Mouse (Mus musculus) kidney, embryonic 16.5 days (tissue): ENCODE results near the gene Mrnip. TPM values are rescaled to one million over a fixed set of nuclear protein-coding genes. Genes with fewer than 3 reads are reported as not detected.

Experiments used
- ATAC-seq: fragments of 200-750 bp; cut with Nextera tagmentation; 2 replicates; pipeline ENCODE4 v1.8.0; 2017; ENCODE audit warnings: moderate TSS enrichment; ENCODE audit not compliant: low FRiP score, low TSS enrichment
- H3K27ac ChIP-seq: fragments of 300-500 bp; sonication (generic); 2 replicates; pipeline ENCODE4 v1.5.1; 2014; ENCODE audit warnings: low read length
- H3K27me3 ChIP-seq: fragments of 300-500 bp; sonication (generic); 2 replicates; pipeline ENCODE4 v1.6.1; 2014; ENCODE audit warnings: low read length, control low read depth, mixed read lengths; ENCODE audit not compliant: insufficient read depth
- H3K36me3 ChIP-seq: fragments of 300-500 bp; sonication (generic); 2 replicates; pipeline ENCODE4 v1.6.1; 2014; ENCODE audit warnings: low read length, control low read depth, mixed read lengths; ENCODE audit not compliant: insufficient read depth
- H3K4me1 ChIP-seq: fragments of 300-500 bp; sonication (generic); 2 replicates; pipeline ENCODE4 v1.6.1; 2014; ENCODE audit warnings: low read length, control low read depth, mixed read lengths; ENCODE audit not compliant: insufficient read depth
- H3K4me2 ChIP-seq: fragments of 300-500 bp; sonication (generic); replicated peaks from 2 replicates; pipeline ENCODE4 v1.6.1; 2014; ENCODE audit warnings: low read depth, low read length
- H3K4me3 ChIP-seq: fragments of 300-500 bp; sonication (generic); 2 replicates; pipeline ENCODE4 v1.5.1; 2014; ENCODE audit warnings: mild to moderate bottlenecking, low read length
- H3K9ac ChIP-seq: fragments of 300-500 bp; sonication (generic); replicated peaks from 2 replicates; pipeline ENCODE4 v1.6.1; 2014; ENCODE audit warnings: low read length
- H3K9me3 ChIP-seq: fragments of 300-500 bp; sonication (generic); 2 replicates; pipeline ENCODE4 v1.6.1; 2016; ENCODE audit warnings: low read length, control low read depth
- WGBS: fragments of 180-500 bp; shearing (Covaris S2); extraction: QIAGEN DNeasy Blood & Tissue Kit; methylation state at CpG from one replicate; pipeline ENCODE4 v1.1.7; 2014; 5-methylcytosine and 5-hydroxymethylcytosine counted together
- polyA plus RNA-seq: library from polyadenylated mRNA; unstranded; fragments of >200 nt; fragmentation: Nextera tagmentation; extraction: Ambion mirVana; gene quantifications from 2 replicates; pipeline ENCODE4 v1.2.1, GENCODE M21; 2015

Gene Mrnip
- polyA plus RNA-seq, 1 experiment from 2014 or later = 21.7 TPM

- no peak overlapping the region for H3K9ac ChIP-seq
- no peaks in the 10 kb centered on the region for H3K36me3 ChIP-seq
- H3K27ac ChIP-seq = peak overlapping the region; percentile 20; the same call in 1 of the 2 replicates
- H3K9me3 ChIP-seq = no peaks in the 10 kb centered on the region
- H3K4me3 ChIP-seq = no peak overlapping the region
- no peak overlapping the region for H3K4me2 ChIP-seq
- peak; percentile 40; the same call in 1 of the 2 replicates for ATAC-seq
- peaks cover 28% of the 10 kb centered on the region for H3K4me1 ChIP-seq
- no peaks in the 10 kb centered on the region for H3K27me3 ChIP-seq
- WGBS = 47% methylated on average over 4 of the region's 4 CpGs
These were observed 43.6 kb downstream of the Mrnip start for GRCm38 (mm10) chr11:50217811-50218210.

DNA sequence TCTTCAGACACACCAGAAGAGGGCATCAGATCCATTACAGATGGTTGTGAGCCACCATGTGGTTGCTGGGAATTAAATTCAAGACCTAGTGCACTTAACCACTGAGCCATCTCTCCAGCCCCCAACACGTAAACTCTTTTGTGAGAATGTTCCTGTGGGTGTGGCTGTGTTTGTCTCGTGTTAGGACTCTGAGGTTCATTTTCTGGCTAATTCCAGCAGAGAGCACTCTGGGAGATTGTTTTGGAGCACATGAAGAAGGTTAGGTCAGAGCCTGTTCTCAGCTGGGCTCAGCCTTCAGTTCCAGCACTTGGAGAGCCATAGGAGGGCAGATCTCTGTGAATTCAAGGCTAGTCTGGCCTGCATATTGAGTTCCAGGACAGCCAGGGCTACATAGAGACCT lies 45.6 kb downstream of the Mrnip start:
- Histone ChIP-seq H3K27me3 (no peaks in the 10 kb centered on the region), H3K27ac (no peak overlapping the region), H3K4me1 (peaks cover 32% of the 10 kb centered on the region), H3K9ac (no peak overlapping the region), H3K4me3 (no peak overlapping the region), H3K9me3 (no peaks in the 10 kb centered on the region), H3K36me3 (no peaks in the 10 kb centered on the region), H3K4me2 (no peak overlapping the region)
- ATAC-seq = no peak
- WGBS = 53% methylated on average over 2 of the region's 2 CpGs

DNA sequence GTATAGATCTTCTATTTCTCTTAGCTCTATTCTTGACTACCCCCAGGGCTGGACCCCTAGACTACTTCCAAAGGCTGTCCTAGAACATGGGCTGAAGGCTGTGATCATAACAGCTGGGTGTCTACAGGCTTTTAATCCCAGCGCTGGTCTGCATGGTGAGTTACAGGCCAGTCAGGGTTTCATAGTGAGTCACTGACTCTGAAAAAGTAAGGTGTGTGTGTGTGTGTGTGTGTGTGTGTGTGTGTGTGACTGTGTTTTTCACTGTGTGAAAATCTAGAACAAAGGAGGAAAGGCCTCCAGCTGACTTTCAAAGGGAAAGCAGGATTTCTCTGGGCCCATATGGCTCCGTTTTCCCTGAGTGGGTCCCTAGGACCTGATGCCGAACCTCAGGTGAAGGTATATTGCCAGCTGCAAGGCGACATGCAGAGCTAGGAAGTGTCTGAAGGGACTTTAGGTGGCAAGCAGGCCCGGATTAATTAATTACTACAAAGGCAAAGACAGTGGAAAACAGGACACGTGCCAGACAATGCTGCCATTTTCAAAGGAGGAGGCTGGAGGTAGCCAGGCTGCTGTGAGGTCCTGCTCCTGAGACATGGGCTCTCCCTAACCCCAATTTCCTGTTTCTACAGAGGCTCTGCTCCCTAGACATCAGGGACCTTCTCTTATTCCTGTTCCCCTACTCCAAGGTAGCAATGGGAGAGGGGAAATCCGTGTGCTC lies 48.5 kb downstream of the Mrnip start:
- ATAC-seq = no peak
- peak overlapping the region; percentile 18; the same call in 1 of the 2 replicates for H3K9ac ChIP-seq
- H3K4me1 ChIP-seq = peaks cover 36% of the 10 kb centered on the region
- H3K27ac ChIP-seq = peak overlapping the region; percentile 36; the same call in 1 of the 2 replicates
- H3K36me3 ChIP-seq = no peaks in the 10 kb centered on the region
- 60% methylated on average over 7 of the region's 7 CpGs for WGBS
- H3K9me3 ChIP-seq = no peaks in the 10 kb centered on the region
- no peaks in the 10 kb centered on the region for H3K27me3 ChIP-seq
- no peak overlapping the region for H3K4me3 ChIP-seq
- H3K4me2 ChIP-seq = no peak overlapping the region

- no peaks in the 10 kb centered on the region for H3K9me3 ChIP-seq
- H3K4me2 ChIP-seq = peak overlapping the region; percentile 93
- H3K36me3 ChIP-seq = no peaks in the 10 kb centered on the region
- peak overlapping the region; percentile 87 for H3K4me3 ChIP-seq
- H3K4me1 ChIP-seq = peaks cover 42% of the 10 kb centered on the region
- ATAC-seq = no peak
- H3K27ac ChIP-seq = peak overlapping the region; percentile 85
- H3K9ac ChIP-seq = peak overlapping the region; percentile 97
- WGBS = 6% methylated on average over 17 of the region's 17 CpGs
- no peaks in the 10 kb centered on the region for H3K27me3 ChIP-seq
These were observed 49.8 kb downstream of the Mrnip start for GRCm38 (mm10) chr11:50223783-50224662.

DNA sequence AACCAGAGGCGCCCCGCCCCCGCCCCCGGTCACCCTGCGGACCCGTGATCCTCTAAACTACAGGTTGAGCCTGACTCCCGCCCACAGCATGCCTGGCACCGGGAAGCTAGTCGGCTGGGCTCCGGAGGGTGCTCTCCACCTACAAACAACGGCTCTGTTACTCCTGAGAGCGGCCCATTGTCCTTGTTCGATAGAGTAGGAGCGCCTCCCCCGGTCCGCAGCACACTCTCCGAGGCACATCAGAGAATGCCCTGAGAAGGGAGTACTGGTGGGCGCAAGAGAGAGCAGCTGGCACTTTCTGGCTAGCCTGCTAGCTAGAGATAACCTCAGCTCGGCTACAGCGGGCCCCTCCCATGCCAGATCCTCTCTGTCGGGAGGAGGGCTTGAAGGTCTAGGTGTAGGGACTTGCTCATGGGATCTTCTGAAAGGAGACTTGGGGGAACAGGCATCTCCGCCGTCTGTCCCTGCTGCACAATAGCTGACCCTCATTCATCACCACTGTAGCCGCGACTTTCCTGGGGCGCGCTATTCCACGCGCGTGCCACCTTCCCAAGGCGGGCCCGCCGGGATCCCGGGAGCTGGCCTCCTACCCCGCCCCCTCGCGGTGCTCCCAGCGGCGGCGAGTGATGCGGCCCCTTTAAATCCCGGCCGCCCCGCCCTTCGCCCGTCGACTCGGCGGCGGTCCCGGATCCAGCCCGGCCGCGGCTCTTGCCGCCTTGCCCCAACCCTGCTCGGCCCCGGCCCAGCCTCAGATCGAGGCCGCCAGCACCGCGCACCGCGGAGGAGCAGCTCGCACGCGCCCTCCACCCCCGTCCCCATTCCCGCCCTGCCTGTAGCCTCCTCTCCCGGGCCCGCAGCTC lies 50.7 kb downstream of the Mrnip start:
- peaks cover 49% of the 10 kb centered on the region for H3K4me1 ChIP-seq
- H3K36me3 ChIP-seq = no peaks in the 10 kb centered on the region
- peak overlapping the region; percentile 85 for H3K27ac ChIP-seq
- WGBS = 0% methylated on average over 70 of the region's 70 CpGs
- H3K4me3 ChIP-seq = peak overlapping the region; percentile 87
- no peaks in the 10 kb centered on the region for H3K27me3 ChIP-seq
- H3K9ac ChIP-seq = peak overlapping the region; percentile 97
- peak overlapping the region; percentile 93 for H3K4me2 ChIP-seq
- H3K9me3 ChIP-seq = no peaks in the 10 kb centered on the region
- ATAC-seq = peak; percentile 84

DNA sequence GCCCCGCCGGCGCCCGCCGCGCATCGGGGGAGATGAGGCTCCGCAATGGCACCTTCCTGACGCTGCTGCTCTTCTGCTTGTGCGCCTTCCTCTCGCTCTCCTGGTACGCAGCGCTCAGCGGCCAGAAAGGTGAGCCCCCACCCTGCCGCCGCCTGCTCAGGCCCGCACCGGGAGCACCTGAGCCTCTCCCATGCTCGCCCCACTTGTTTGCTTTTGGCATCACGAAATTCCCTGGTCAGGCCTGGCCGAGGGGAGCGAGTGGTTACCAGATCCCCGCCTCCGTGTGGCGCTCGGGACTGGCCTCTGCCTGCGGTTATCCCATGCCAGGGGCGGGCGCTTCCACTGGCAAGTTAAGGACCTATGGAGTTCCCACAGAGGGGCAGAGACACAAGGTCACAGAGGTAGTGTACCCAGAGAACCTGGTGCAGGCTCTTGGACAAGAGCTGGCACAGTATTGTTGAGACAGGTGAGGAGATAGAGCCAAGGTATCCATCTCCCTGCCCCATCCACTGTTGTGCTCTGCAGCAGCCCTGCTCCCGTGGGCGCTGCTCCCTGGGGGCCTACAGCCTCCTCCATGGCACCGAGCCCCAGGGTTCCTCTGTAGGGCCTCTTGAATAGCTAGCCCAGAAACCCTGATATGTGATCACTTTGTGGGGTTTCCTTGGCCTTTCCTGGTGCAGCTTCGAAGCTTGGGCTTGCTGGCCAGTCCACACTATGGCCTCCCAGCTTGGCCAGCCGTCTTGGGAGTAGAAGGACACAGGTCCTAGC lies 51.6 kb downstream of the Mrnip start:
- peak overlapping the region; percentile 85 for H3K27ac ChIP-seq
- H3K4me3 ChIP-seq = peak overlapping the region; percentile 87
- peak overlapping the region; percentile 93 for H3K4me2 ChIP-seq
- peak; percentile 17; the same call in 1 of the 2 replicates for ATAC-seq
- no peaks in the 10 kb centered on the region for H3K36me3 ChIP-seq
- H3K27me3 ChIP-seq = no peaks in the 10 kb centered on the region
- no peaks in the 10 kb centered on the region for H3K9me3 ChIP-seq
- peaks cover 55% of the 10 kb centered on the region for H3K4me1 ChIP-seq
- H3K9ac ChIP-seq = peak overlapping the region; percentile 97
- 2% methylated on average over 33 of the region's 34 CpGs for WGBS

- H3K4me1 ChIP-seq = peaks cover 59% of the 10 kb centered on the region
- H3K9ac ChIP-seq = peak overlapping the region; percentile 97
- no peaks in the 10 kb centered on the region for H3K9me3 ChIP-seq
- ATAC-seq = no peak
- H3K36me3 ChIP-seq = no peaks in the 10 kb centered on the region
- H3K4me2 ChIP-seq = peak overlapping the region; percentile 93
- H3K4me3 ChIP-seq = peak overlapping the region; percentile 87
- no peaks in the 10 kb centered on the region for H3K27me3 ChIP-seq
- WGBS = 36% methylated on average over 2 of the region's 2 CpGs
- H3K27ac ChIP-seq = peak overlapping the region; percentile 85
These were observed 52.2 kb downstream of the Mrnip start for GRCm38 (mm10) chr11:50226406-50226805.

DNA sequence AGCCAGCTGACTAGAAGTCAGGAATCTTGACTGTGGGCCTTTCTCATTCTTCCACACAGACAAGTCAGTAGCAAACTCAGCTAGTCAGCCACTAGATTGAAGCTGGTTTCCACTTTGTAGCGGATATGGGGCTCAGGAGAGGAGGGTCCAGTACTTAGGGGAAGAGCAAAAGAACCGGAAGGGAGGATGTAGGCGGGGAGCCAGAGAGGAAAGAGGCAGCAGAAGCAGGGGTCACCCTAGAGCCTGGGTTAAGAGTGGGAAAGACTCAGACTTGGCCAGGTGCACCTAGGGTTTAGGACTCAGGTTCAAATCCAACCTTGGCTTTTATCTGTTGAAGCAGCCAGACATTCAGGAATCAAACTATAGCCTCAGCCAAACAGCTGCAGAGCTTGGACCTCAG lies 53.0 kb downstream of the Mrnip start:
- Histone ChIP-seq H3K4me2 (peak overlapping the region; percentile 93), H3K9ac (peak overlapping the region; percentile 97), H3K4me1 (peaks cover 59% of the 10 kb centered on the region), H3K9me3 (no peaks in the 10 kb centered on the region), H3K27me3 (no peaks in the 10 kb centered on the region), H3K4me3 (no peak overlapping the region), H3K27ac (peak overlapping the region; percentile 85; the same call in 1 of the 2 replicates), H3K36me3 (peaks cover 6% of the 10 kb centered on the region; the same call in 1 of the 2 replicates)
- ATAC-seq = no peak
- 72% methylated on average over 3 of the region's 3 CpGs for WGBS

GRCm38 (mm10) chr11:50227736-50228135 lies 53.5 kb downstream of the Mrnip start:
- Histone ChIP-seq H3K36me3 (peaks cover 12% of the 10 kb centered on the region), H3K4me2 (no peak overlapping the region), H3K27me3 (no peaks in the 10 kb centered on the region), H3K9ac (no peak overlapping the region), H3K4me3 (no peak overlapping the region), H3K9me3 (no peaks in the 10 kb centered on the region), H3K27ac (no peak overlapping the region), H3K4me1 (peaks cover 59% of the 10 kb centered on the region)
- no peak for ATAC-seq
- WGBS = 91% methylated on average over 4 of the region's 4 CpGs
